In the genomic region with DNA sequence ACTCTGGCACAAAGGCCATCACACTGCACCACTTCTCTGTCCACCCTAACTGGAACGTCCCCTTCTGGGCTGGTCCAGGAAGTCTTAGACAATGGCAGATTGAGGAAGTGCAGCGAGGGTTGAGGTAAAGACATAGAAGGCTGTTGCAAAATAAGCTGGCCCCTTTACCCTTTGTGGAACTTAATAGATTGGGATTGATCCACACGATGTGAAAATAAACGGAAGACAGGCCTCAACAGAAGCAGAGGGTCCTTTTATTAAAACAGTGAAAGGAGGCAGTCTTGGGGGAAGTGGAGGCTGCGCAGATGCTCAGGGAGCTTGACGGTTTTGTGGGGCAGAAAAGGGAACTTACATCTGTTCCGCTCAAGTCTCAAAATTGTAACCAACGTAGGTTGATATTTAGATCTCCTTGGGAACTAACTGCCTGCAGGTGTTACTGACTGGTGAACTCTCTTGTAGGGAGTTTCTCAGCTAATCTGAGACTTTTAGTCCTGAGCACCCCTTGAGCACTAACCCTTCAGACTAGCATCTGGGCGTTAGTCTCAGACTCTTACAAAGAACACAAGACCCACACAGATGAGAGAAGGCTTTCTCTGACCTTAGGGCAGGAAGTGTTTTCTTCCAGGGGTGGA, we compare ENCODE assay signal across 8 mouse cellular contexts. TPM values are rescaled to one million over a fixed set of nuclear protein-coding genes. Genes with fewer than 3 reads are reported as not detected.
DNase-seq lines count a peak whose midpoint lies in the region; ATAC-seq lines count a peak whose summit lies in the region.

Gene Apbb1ip, plus strand, starts transcription at position 546 of the 632 bp plus-strand sequence.

- H3K27ac ChIP-seq in midbrain, embryonic 16.5 days (ENCODE audit: low read length): no peak within 1 kb of the TSS

- peaks cover 8% of the 10 kb centered on the region; the same call in 1 of the 2 replicates for H3K4me1 ChIP-seq in midbrain, embryonic 16.5 days (ENCODE audit: control insufficient read depth, insufficient read depth, low read length)

- H3K4me2 ChIP-seq in midbrain, embryonic 16.5 days (ENCODE audit: low read length): peak within 1 kb of the TSS; percentile 96

- peak; percentile 54 for ATAC-seq in midbrain, embryonic 16.5 days

- no peaks in the 10 kb centered on the region for H3K36me3 ChIP-seq in midbrain, embryonic 16.5 days (ENCODE audit: control insufficient read depth, insufficient read depth, low read length)

- peak within 1 kb of the TSS; percentile 53 for H3K4me3 ChIP-seq in midbrain, embryonic 16.5 days (ENCODE audit: low read depth, low read length)

- H3K9me3 ChIP-seq in midbrain, embryonic 16.5 days (replicated peaks; ENCODE audit: control insufficient read depth, low read length, poor library complexity, severe bottlenecking): no peaks in the 10 kb centered on the region

- peak within 1 kb of the TSS; percentile 71 for H3K9ac ChIP-seq in midbrain, embryonic 16.5 days (ENCODE audit: low read depth, low read length)

- peaks cover 4% of the 10 kb centered on the region; the same call in 1 of the 2 replicates for H3K27me3 ChIP-seq in midbrain, embryonic 16.5 days (ENCODE audit: control insufficient read depth, insufficient read depth, low read depth, low read length)

- peak; percentile 7 for DNase-seq in embryo, embryonic 9.5 days (ENCODE audit: extremely low spot score)
- DNase-seq in embryo, embryonic 10 days (ENCODE audit: low spot score): no peak
- DNase-seq in R1 (ENCODE audit: low read depth, low spot score) (peak; percentile 8), liver (peak; percentile 29)
- peak; percentile 32 to 37 for DNase-seq in heart, adult 9 months (ENCODE audit: low spot score in 2 of 2)
- DNase-seq in thymus, postnatal 25 days: peak; percentile 72
- no peak for DNase-seq in embryo, embryonic 10.5 days (ENCODE audit: low spot score)

- WGBS in midbrain, embryonic 16.5 days: 20% methylated on average over 9 of the region's 9 CpGs

RNA-seq across cellular contexts. Expression of gene Apbb1ip, which starts in this region (rescaled TPM):
- polyA plus RNA-seq in midbrain, embryonic 16.5 days (2015; fragmentation: Nextera tagmentation; extraction: Ambion mirVana): 0.70 and 0.91 TPM in 2 replicates

Comparison
In these comparisons a context has a peak if more than half of its experiments do, and no peak if none do; other contexts are left out.
1. DNase-seq: peak in embryo, embryonic 9.5 days (single experiment), R1 (single experiment), heart, adult 9 months (2 of 2), liver (single experiment) and thymus, postnatal 25 days (single experiment); none in embryo, embryonic 10 days (single experiment) and embryo, embryonic 10.5 days (single experiment).
2. Peak in ATAC-seq, H3K4me3 ChIP-seq, H3K9ac ChIP-seq and H3K4me2 ChIP-seq in midbrain, embryonic 16.5 days; RNA of the gene not detected or under 1 TPM.